Comparison of ENCODE assay signal across 27 mouse cellular contexts in genomic region chr5:124300132-124300531, GRCm38 (mm10). TPM values are rescaled to one million over a fixed set of nuclear protein-coding genes. Genes with fewer than 3 reads are reported as not detected.
DNase-seq lines count a peak whose midpoint lies in the region; ATAC-seq lines count a peak whose summit lies in the region.
"Had no signal": no experiment of that assay in that cellular context is flagged by ENCODE, and none has a peak within 500 bp of the region (broad histone marks: within the 10 kb centered on the region; RNA-seq: fewer than 3 reads in every experiment).

No protein-coding gene starts in this region.

- no peak for DNase-seq in heart, adult 9 months (ENCODE audit: low spot score in 2 of 2)
- DNase-seq in Muller cell, postnatal 12 days (ENCODE audit: inconsistent ontology term), result peak; percentile 25
- peak; percentile 60 for DNase-seq in yolk sac, embryonic 10.5 days (ENCODE audit: low spot score)
- no peak for DNase-seq in thymus, postnatal 14 days
- no peak for DNase-seq in urinary bladder, postnatal 14 days (ENCODE audit: low spot score)
- DNase-seq: adrenal gland, postnatal 14 days; cerebellum, adult 2 months; cerebellum, postnatal 36 days; forebrain, postnatal 0 days; gastrocnemius, adult 2 months; kidney, adult 18-20 months; kidney, postnatal 4 days; lung, embryonic 14.5 days; lung, postnatal 36 days; midbrain, embryonic 14.5 days; right cerebral cortex, postnatal 4 days; thymus, postnatal 4 days had no signal

- H3K27me3 ChIP-seq in heart, embryonic 15.5 days, result no peaks in the 10 kb centered on the region
- H3K27me3 ChIP-seq in intestine, embryonic 16.5 days (replicated peaks; ENCODE audit: control insufficient read depth, insufficient read depth, low read length), result no peaks in the 10 kb centered on the region
- H3K27me3 ChIP-seq: heart, embryonic 13.5 days; megakaryocyte, embryonic 14.5 days; Patski had no signal

- no peak overlapping the region for H3K4me2 ChIP-seq in heart, embryonic 15.5 days
- no peak overlapping the region for H3K4me2 ChIP-seq in intestine, embryonic 16.5 days (ENCODE audit: low read depth, low read length)
- H3K4me2 ChIP-seq: heart, embryonic 13.5 days; lung, embryonic 14.5 days had no signal

- WGBS in heart, embryonic 15.5 days, result 44% methylated on average over 4 of the region's 4 CpGs
- WGBS in intestine, embryonic 16.5 days, result 63% methylated on average over 4 of the region's 4 CpGs

- 0 out of 2 replicates have a peak, but pooled peaks have one; percentile 35 for ATAC-seq in heart, embryonic 15.5 days (replicated peaks; ENCODE audit: insufficient number of reproducible peaks, insufficient read depth, low FRiP score, low read depth)
- ATAC-seq in intestine, embryonic 16.5 days, result peak; percentile 88
- ATAC-seq: activated CD4-positive, CD25-positive, alpha-beta regulatory T cell, adult 4 months; forebrain, postnatal 0 days; hindbrain, embryonic 16.5 days; Patski had no signal

- no peaks in the 10 kb centered on the region for H3K9me3 ChIP-seq in heart, embryonic 15.5 days (replicated peaks)
- H3K9me3 ChIP-seq in intestine, embryonic 16.5 days (ENCODE audit: control insufficient read depth, low read length), result no peaks in the 10 kb centered on the region
- H3K9me3 ChIP-seq: forebrain, embryonic 10.5 days; heart, embryonic 13.5 days; hindbrain, embryonic 10.5 days had no signal

- peaks cover 40% of the 10 kb centered on the region for H3K36me3 ChIP-seq in heart, embryonic 15.5 days
- peaks cover 15% of the 10 kb centered on the region for H3K36me3 ChIP-seq in intestine, embryonic 16.5 days (ENCODE audit: control insufficient read depth, insufficient read depth, low read length)

- H3K4me3 ChIP-seq in heart, embryonic 15.5 days, result no peak overlapping the region
- no peak overlapping the region for H3K4me3 ChIP-seq in intestine, embryonic 16.5 days (ENCODE audit: low read length)
- H3K4me3 ChIP-seq: forebrain, embryonic 10.5 days; gastrocnemius, adult 2 months; heart, embryonic 13.5 days; hindbrain, embryonic 10.5 days; megakaryocyte, embryonic 14.5 days had no signal

- no peak overlapping the region for H3K9ac ChIP-seq in heart, embryonic 15.5 days
- no peak overlapping the region for H3K9ac ChIP-seq in intestine, embryonic 16.5 days (ENCODE audit: low read depth, low read length)
- H3K9ac ChIP-seq: forebrain, postnatal 0 days; heart, embryonic 13.5 days; liver, embryonic 14.5 days; lung, embryonic 14.5 days had no signal

- no peak overlapping the region; the same call in 1 of the 2 replicates for H3K27ac ChIP-seq in heart, embryonic 15.5 days
- no peak overlapping the region for H3K27ac ChIP-seq in intestine, embryonic 16.5 days (ENCODE audit: low read length)
- H3K27ac ChIP-seq: forebrain, embryonic 10.5 days; gastrocnemius, adult 2 months; heart, embryonic 13.5 days; hindbrain, embryonic 10.5 days; liver, embryonic 14.5 days had no signal

- peaks cover 3% of the 10 kb centered on the region for H3K4me1 ChIP-seq in heart, embryonic 15.5 days (replicated peaks)
- no peaks in the 10 kb centered on the region for H3K4me1 ChIP-seq in intestine, embryonic 16.5 days (ENCODE audit: control insufficient read depth, insufficient read depth, low read length)
- H3K4me1 ChIP-seq: forebrain, embryonic 10.5 days; hindbrain, embryonic 10.5 days had no signal

RNA-seq across cellular contexts. Expression of gene Mphosph9, which starts 27.6 kb away (rescaled TPM):
- 10.2 TPM in 2 replicates for polyA plus RNA-seq in heart, embryonic 15.5 days (2015; fragmentation: Nextera tagmentation; extraction: Ambion mirVana)
- 5.6 and 6.6 TPM in 2 replicates for polyA plus RNA-seq in intestine, embryonic 16.5 days (2015; fragmentation: Nextera tagmentation; extraction: Ambion mirVana)

RNA-seq across cellular contexts. Expression of gene 2810006K23Rik, which starts 27.8 kb away (rescaled TPM):
- polyA plus RNA-seq in heart, embryonic 15.5 days (2015; fragmentation: Nextera tagmentation; extraction: Ambion mirVana), result 17.4 and 19.0 TPM in 2 replicates
- 13.6 and 14.9 TPM in 2 replicates for polyA plus RNA-seq in intestine, embryonic 16.5 days (2015; fragmentation: Nextera tagmentation; extraction: Ambion mirVana)

RNA-seq across cellular contexts. Expression of gene Pitpnm2, which starts 50.6 kb away (rescaled TPM):
- 4.9 and 7.9 TPM in 2 replicates for polyA plus RNA-seq in heart, embryonic 15.5 days (2015; fragmentation: Nextera tagmentation; extraction: Ambion mirVana)
- polyA plus RNA-seq in intestine, embryonic 16.5 days (2015; fragmentation: Nextera tagmentation; extraction: Ambion mirVana), result 1.8 and 2.4 TPM in 2 replicates

Comparison
In these comparisons a context has a peak if more than half of its experiments do, and no peak if none do; other contexts are left out.
1. DNase-seq: peak in Muller cell, postnatal 12 days (single experiment) and yolk sac, embryonic 10.5 days (single experiment); none in heart, adult 9 months (0 of 2), thymus, postnatal 14 days (single experiment) and urinary bladder, postnatal 14 days (single experiment).